Mouse (Mus musculus): ENCODE measurements around the gene Cdon.
A peak's percentile ranks its signal among the peaks of the same experiment; 100 is the strongest.

Cdon gene

DNA sequence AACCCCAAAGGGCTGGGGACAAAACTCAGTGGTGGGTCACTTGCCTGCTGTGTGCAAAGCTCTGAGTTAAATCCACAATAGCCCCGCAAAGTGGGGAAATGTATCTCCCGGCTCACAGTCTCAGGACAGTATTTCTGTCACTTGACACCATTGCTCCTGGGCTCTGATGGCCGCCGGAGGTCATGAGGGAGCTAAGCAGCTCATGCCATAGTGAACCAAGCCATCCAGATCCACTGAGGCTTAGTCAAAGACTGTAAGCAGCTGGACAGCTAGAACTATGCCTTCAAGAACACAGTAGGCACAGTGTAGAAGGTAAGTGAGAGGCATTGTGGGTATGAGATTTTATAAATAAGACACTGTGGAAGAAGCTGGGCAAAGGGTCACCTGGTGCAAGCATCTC lies 74.0 kb downstream of the Cdon start:
- DNase-seq = no peak

- DNase-seq = no peak
Observed at GRCm38 (mm10) chr9:35495471-35495870, 74.5 kb downstream of the Cdon start.

DNA sequence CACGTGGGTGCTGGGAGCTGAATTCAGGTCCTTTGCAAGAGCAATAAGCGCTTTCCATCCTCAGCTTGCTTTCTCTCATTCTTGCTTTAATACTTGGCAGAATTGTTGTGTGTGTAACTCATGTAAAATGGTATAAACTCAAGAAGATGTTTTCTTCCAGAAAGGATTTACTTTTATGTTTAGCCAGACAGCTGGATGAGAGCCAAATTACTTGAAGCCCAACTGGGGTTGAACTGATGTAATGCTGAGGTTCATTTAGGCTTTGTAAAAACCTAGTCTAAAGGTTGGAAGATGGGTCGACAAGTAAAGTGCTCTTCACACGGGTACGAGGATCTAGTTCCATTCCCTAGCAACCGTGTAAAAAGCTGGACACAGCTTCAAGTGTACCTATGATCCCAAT lies 79.0 kb downstream of the Cdon start:
- no peak for DNase-seq

GRCm38 (mm10) chr9:35502361-35503000 lies 81.6 kb downstream of the Cdon start:
- DNase-seq = no peak

DNA sequence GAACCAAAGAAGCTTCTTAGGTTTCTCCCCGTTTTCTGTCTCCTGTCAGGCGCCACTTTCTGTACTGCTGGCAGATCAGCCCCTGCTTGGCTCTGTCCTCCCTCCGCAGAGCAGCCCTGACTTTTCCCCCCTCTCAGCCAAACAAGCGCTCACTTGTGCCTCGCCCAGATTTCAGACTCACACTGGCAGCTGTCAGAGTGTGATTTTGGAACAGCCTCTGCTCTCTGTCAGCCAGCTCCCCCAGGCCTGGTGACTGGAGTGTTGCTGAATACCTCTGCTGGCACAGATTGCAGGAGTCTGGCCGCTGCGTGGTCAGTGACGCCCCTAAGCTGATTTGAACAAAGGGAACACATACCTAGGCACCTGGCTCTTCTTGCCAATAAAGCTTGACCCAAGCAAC lies 87.3 kb downstream of the Cdon start:
- no peak for DNase-seq

DNA sequence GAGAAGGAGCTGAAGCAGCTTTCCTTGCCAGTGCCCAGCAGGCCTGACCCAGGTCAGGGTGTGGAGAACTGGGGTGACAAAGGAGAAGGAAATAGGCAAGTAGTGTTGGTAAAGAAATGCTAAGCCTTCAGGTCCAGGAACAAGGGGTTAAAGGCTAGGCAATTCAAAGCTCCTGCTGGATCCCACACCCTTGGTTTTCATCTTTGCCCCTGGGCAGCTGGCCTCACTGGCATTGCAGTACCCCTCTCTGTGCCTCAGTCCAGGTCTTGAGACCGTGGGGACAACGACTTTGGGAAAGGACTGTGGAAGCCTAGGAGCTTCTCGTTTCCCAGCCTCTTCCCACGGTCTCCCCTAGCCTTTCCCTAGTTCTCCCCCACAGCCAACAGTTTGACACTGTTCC lies 93.0 kb downstream of the Cdon start:
- no peak for DNase-seq

GRCm38 (mm10) chr9:35516182-35516581 lies 95.3 kb downstream of the Cdon start:
- no peak for DNase-seq

DNA sequence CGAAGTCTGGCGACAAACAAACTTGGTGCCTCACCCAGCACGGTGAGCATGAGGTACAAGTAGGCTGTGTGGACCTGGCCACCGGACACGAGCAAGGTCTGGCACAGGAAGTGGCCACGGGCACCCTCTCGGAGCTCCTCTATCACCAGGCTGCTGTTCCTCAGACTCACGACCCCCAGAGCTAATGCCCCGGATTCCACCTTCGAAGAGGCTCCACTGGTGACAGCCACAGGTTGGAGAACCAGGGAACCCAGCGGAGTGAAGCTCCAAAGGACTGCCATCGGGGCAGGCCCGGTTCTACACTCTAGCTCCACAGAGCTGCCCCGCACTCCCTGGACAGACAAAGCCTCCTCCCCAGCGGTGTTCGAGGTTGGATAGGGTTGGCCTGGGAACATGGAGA lies 95.8 kb downstream of the Cdon start:
- no peak for DNase-seq

DNA sequence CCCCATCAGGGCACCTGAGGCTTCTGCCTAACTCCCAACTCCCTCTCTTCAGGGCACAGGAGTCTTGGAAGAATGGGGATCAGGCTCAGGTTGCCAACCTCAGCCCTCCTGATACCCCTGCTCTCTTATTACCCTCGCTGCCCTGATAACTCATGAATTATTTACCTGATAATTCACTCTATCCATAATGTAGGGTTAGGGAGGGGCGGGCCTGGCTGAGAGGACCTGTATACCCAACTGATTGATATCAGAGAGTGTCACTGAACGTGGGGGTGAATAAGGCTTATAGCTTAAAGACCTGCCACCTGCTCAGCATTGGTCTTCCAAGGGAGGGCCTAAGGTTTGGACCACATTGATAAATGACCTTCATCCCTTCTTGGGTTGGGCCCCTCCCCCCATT lies 97.2 kb downstream of the Cdon start, which contains the start of gene Gm1113:
Gene Gm1113, minus strand, starts transcription at position 101 of the 400 bp plus-strand sequence.
- DNase-seq = no peak

GRCm38 (mm10) chr9:35520631-35521348 lies 99.9 kb downstream of the Cdon start:
- DNase-seq = no peak

- no peak for DNase-seq
Observed at GRCm38 (mm10) chr9:35522241-35522640, 101.3 kb downstream of the Cdon start.

GRCm38 (mm10) chr9:35522821-35523515 lies 102.0 kb downstream of the Cdon start:
- DNase-seq = no peak

DNA sequence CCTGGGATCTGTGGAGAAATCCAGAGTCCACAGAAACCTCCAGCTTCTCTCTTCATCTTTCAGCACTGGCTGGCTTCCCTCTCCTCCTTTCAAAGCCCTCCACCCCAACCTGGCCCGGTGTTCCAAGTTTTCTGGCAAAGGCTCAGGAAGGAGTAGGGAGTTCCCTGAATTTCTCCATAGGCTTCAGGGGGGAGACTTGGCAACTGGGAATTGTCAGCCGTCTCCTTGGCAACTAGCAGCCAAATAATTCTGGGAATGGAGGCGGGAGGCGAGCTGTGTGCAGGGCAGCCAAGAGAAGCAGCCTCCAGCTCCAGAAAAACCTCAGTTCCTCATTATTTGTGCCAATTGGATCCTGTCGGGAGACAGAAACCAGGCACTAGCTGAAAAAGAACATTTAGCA lies 102.6 kb downstream of the Cdon start:
- no peak for DNase-seq

- peak; percentile 52 to 53 for DNase-seq
Observed at GRCm38 (mm10) chr9:35523941-35524411, 103.0 kb downstream of the Cdon start.

DNA sequence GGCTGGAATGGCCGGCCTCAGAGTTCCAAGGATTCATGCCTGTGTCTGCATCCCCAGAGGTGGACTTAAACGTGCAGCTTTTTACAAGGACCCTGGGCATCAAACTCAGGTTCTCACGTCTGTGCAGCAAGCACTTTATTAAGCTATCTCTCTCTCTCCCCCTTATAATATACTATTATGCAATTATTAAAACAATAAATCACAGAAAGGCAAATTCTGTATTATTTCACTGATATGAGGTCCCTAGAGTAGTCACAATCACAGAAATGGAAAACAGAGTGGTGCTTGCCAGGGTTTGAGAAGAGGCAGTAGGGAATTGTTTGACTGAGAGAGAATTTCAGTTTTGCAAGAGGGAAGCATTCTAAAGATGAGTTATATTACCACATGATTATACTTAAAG lies 108.2 kb downstream of the Cdon start:
- DNase-seq = no peak

DNA sequence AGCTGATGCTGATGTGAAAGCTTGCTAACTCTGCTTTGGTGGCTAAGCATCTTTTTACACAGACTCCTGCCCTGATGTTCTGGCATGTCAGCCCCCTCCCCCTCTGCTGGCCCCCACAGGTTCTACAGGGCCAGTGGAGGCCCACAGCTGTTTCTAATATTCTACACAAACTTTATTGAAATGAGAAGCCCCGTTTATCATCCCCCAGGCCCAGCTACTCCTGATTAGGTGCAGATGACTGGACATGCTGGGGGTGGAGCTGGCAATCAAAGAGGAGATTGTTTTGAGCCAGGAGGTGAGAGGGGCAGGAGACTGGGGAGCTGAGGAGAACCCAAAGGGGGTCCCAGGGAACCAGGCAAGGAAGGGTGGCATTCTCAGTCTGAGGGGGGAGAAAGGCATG lies 108.9 kb downstream of the Cdon start:
- DNase-seq = no peak

DNA sequence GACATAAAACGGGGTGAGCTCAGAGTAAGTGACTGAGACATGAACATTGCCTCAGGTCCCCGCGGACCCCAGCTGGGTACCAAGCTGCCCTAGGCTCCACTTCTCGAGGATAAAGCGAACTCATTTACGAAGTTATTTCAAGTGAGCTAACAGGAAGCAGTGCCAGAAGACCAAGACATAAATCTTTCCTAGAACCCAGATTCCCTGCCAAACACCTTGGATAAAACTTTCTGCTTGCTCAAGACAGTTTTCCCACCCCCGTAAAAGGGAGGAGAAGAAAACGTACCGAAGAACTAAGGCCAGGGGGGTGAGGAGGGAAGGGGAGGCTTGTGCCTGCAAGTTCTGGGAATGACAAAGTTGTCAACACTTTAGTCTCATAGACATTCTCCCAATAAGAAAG lies 112.3 kb downstream of the Cdon start:
- DNase-seq = no peak

DNA sequence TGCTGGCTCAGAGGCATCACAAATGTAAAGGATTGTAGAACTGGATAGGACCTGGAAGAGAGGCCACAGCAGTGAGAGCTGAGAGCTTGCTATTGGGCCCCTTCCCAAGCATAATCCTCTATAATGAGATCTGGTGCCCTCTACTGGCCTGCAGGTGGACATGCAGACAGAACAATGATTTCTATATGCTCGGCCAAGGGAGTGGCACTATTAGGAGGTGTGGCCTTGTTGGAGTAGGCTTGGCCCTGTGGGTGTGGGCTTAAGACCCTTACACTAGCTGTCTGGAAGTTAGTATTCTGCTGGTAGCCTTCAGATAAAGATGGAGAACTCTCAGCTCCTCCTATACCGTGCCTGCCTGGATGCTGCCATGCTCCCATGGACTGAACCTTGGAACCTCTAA lies 114.2 kb downstream of the Cdon start:
- peak in 1 of 2 experiments; percentile 15 for DNase-seq

GRCm38 (mm10) chr9:35535876-35536275 lies 114.9 kb downstream of the Cdon start:
- DNase-seq = no peak

- DNase-seq = no peak
Observed at GRCm38 (mm10) chr9:35539001-35539750, 118.2 kb downstream of the Cdon start.

- no peak for DNase-seq
Observed at GRCm38 (mm10) chr9:35541024-35541423, 120.1 kb downstream of the Cdon start.

- peak; percentile 58 to 73 for DNase-seq
Observed at GRCm38 (mm10) chr9:35541488-35541887, 120.6 kb downstream of the Cdon start.

GRCm38 (mm10) chr9:35541941-35542340 lies 121.0 kb downstream of the Cdon start:
- DNase-seq = no peak

Data from thymus, postnatal 36 days (tissue).